Mouse (Mus musculus) 416B (cell line): ENCODE results near the gene Skap1.

ENCODE experiments used
- DNase-seq: peaks from one replicate; pipeline ENCODE4 v3.0.0; 2011; ENCODE audit warnings: low read depth

Skap1 gene

DNA sequence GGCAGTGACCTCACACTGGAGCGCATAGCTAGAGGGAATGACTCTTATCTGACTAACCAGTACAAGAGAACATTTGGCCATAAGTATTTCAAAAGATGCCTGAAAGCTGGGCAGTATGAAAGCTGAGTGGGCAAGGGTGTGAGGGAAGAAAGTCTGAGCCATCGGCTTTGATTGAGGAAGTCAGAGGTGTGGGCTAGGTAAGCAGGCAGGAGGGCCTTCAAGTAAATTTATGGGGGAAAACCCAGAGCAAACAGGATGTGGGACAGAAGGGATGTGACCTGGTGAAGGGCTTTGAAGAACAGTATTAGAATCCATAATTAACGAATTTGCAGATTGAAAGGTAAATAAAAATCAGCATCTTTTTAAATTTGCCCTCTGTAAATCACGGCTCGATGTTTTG is 95.8 kb downstream of the Skap1 start:
- DNase-seq: no peak

DNA sequence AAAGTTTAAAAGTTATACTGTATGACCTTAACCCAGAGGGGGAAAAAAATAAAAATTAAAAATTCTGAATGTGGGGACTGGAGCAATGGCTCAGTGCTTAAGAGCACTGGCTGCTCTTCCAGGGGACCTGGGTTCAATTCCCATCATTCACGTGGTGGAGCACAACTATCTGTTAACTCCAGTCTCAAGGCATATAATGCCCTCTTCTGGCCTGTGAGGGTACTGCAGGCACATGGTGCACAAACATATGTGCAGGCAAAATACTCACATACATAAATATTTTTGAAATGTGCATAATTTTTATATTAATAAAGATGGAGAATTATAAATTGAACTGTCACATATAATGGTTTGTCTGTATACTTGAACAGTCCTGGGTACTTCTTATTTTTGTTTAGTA is 99.7 kb downstream of the Skap1 start:
- DNase-seq: no peak

- peak; percentile 50 for DNase-seq
Observed at GRCm38 (mm10) chr11:96572515-96572914, 108.1 kb downstream of the Skap1 start.

- DNase-seq: no peak
Observed at GRCm38 (mm10) chr11:96576491-96577427, 112.4 kb downstream of the Skap1 start.

GRCm38 (mm10) chr11:96578551-96579283 is 114.3 kb downstream of the Skap1 start:
- DNase-seq: no peak

DNA sequence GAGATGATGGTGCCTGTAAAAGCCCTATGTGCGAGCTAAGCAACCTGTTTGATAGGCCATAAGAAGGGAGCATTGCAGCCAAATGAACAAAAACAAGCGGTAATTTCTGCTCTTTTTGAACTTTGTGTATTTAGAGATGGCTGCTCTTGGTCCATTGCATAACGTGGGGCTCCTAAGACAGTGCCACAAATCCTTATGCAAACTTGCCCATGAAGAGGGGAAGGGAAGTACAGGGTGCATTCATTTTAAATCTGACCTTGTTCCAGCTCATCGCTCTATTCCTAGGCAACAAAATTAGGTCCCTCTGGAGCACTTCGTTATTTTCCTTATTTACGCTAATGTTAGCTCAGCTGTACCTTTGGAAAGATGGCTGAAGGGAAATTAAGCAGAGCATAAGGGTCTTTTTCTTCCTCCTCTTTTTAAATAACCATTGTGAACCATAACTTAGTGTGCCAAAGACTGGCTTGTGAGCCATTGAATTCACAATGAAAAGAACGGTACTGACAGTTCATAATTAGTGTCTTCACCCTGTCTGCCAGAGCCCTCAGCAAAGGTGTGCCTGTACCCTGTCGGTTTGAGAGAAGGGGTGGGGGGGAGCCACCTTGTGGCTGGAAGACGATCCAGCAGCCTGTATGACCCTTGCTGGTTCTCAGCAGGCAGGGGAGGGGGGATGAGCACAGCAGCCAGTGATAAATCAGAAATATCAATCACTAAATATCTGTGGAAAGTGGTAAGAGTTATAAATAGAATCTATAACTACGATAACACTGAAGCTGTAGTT is 117.4 kb downstream of the Skap1 start:
- DNase-seq: peak; percentile 32

DNA sequence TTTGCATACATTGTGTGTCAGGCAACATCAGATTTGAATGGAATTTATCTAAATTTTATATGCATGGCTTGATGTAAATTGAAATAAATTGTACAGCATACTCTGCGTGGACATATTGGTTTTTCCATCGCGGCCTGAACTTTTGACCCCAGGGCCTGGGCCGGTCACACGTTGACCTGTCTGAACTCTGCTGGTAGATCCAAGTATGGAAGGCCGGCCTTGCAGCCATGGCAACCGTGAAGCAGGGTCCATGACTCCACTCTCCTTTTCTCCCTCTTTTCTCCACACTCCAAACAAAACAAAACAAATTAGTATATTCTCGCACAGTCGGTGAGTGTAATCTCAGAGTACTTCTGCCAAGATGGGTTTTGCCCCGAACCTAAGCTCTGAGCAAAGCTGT is 118.2 kb downstream of the Skap1 start:
- DNase-seq: no peak

GRCm38 (mm10) chr11:96589828-96590227 is 125.4 kb downstream of the Skap1 start:
- no peak for DNase-seq

GRCm38 (mm10) chr11:96595890-96596289 is 131.5 kb downstream of the Skap1 start:
- DNase-seq: no peak

DNA sequence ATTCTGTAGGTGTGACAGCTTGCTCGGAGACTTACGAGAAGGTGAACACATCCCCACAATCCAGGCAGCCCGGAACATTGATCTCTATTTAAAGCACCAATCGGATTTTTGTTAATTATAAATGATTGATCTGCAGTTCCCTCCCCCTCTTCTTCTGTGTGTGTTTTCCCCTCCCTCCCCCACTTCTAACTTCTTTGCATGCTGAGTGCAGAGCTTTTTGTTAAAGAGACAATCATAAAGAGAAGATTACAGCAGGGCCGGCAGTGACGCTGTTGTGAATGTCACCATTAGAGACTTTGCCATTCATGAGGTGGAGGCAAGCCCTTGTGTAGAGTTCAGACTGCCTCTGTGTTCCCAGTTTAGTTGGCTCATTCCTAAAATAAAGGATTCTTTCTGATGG is 131.9 kb downstream of the Skap1 start:
- no peak for DNase-seq

GRCm38 (mm10) chr11:96602806-96603205 is 138.4 kb downstream of the Skap1 start:
- no peak for DNase-seq

DNA sequence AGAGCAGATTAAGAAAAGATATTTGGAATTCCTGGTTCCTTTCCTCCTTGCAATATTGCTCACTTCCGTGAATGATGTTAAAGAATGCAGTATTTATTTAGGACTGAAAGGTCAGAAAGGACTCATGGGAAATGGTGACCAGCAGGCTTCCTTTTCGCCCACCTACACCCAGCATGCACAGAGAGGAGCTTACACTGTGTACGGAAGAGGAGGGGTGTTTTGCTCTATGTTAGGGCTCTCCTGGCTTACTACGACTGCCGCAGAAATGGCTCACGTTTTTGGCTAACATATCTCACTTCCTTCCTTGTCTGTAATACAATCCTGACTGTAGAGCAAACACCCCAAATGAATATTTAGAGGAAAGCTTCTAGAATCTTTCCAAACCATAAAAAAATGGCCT is 139.9 kb downstream of the Skap1 start:
- peak; percentile 11 for DNase-seq

- DNase-seq: no peak
Observed at GRCm38 (mm10) chr11:96604751-96605450, 140.5 kb downstream of the Skap1 start.

GRCm38 (mm10) chr11:96605516-96605915 is 141.1 kb downstream of the Skap1 start:
- no peak for DNase-seq

DNA sequence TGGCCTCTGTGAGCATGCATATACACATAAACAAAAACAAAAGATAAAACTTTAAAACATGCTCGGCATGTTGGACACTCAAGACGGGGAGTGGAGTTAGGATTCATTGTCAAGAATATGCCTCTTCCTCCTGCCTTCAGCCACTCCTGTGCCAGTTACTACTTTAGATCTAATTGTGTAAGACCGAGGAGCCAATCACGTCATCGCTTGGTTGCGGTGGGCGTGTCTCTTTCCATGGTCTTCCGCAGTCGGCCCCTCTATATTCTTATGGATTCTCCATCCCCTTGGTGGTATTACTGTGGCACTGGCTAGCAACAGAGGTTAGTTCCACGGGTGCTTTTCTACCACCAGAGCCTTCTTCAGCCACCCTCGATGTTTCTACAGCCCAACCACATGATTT is 148.2 kb downstream of the Skap1 start:
- DNase-seq: no peak

DNA sequence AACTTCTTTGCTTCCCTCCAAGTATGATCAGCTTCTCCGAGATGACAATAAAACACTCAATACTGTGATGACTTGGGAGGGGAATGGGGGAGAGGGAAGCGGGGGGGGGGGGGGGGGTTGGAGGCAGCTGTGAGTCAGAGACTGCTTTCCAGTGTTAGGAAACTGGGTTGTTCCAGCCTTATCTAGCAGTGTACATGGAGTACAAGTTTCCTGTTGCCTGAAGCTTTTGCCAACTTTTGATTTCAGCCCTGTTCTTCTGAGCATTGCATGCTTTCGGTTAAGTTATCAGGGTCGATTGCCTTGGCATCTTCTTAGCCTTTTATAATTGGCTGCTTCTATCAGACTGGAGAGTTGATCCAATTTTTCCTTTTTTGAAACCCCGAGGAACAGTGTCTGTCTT is 152.4 kb downstream of the Skap1 start:
- peak; percentile 35 for DNase-seq

- no peak for DNase-seq
Observed at GRCm38 (mm10) chr11:96618789-96619445, 154.5 kb downstream of the Skap1 start.

GRCm38 (mm10) chr11:96619576-96619975 is 155.2 kb downstream of the Skap1 start:
- DNase-seq: no peak

DNA sequence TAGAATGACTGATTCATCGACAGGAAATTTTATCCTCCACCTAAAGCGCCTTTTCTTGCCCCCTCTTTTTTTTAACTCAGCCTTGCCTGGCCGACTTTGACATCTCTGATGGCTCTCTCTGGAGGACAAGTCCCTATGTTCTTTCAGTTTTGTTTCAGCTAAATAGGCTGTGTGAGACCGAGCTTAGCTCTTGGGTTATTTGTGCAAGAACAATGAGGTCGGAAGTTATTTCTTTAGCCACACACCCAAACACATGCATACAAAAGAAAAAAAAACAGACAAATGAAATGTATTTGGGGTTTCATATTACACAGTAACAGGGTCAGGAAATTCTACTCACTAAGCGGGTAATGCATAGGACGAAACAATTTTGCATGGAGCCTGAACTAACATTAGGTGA is 155.6 kb downstream of the Skap1 start:
- no peak for DNase-seq

- no peak for DNase-seq
Observed at GRCm38 (mm10) chr11:96620660-96621059, 156.3 kb downstream of the Skap1 start.

DNA sequence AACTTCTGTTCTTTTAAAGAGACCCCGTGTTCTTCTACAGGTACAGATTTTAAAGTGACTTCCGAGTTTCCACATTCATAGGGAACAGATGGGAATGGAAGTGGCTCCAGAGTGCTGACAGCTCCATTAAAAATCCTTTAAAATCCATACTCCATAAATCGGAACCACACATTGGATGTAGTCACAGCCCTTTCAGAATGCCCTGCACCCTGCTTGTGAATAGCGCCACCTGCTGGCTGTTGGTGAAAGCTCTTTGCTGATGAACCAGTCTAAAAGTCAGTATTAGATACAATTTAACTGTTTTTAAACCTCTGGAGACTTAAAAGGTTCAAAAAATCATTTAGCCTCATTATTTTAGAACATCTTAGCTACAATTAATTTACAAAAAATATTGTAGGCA is 156.8 kb downstream of the Skap1 start:
- DNase-seq: peak; percentile 69
